Mouse (Mus musculus) stomach, embryonic 16.5 days (tissue): ENCODE measurements around the gene Sema5b. TPM values are rescaled to one million over a fixed set of nuclear protein-coding genes. Genes with fewer than 3 reads are reported as not detected.
A peak's percentile ranks its signal among the peaks of the same experiment; 100 is the strongest.

ENCODE experiments used
- ATAC-seq: fragments of 200-750 bp; cut with Nextera tagmentation; 2 replicates; pipeline ENCODE4 v1.8.0; 2017; ENCODE audit warnings: moderate number of reproducible peaks, moderate TSS enrichment; ENCODE audit not compliant: insufficient read depth, low FRiP score
- H3K27ac ChIP-seq: fragments of 300-500 bp; sonication (generic); 2 replicates; pipeline ENCODE4 v1.5.1; 2014; ENCODE audit warnings: low read length
- H3K27me3 ChIP-seq: fragments of 300-500 bp; sonication (generic); 2 replicates; pipeline ENCODE4 v1.6.1; 2014; ENCODE audit warnings: low read length, control low read depth, mixed read lengths; ENCODE audit not compliant: control insufficient read depth, insufficient read depth
- H3K36me3 ChIP-seq: fragments of 300-500 bp; sonication (generic); 2 replicates; pipeline ENCODE4 v1.6.1; 2014; ENCODE audit warnings: low read length; ENCODE audit not compliant: control insufficient read depth, insufficient read depth
- H3K4me1 ChIP-seq: fragments of 300-500 bp; sonication (generic); 2 replicates; pipeline ENCODE4 v1.6.1; 2014; ENCODE audit warnings: low read length, control low read depth, mixed read lengths; ENCODE audit not compliant: control insufficient read depth, insufficient read depth
- H3K4me2 ChIP-seq: fragments of 300-500 bp; sonication (generic); 2 replicates; pipeline ENCODE4 v1.6.1; 2014; ENCODE audit warnings: low read depth, low read length, mixed read lengths
- H3K4me3 ChIP-seq: fragments of 300-500 bp; sonication (generic); replicated peaks from 2 replicates; pipeline ENCODE4 v1.5.1; 2014; ENCODE audit warnings: mild to moderate bottlenecking, low read length
- H3K9ac ChIP-seq: fragments of 300-500 bp; sonication (generic); 2 replicates; pipeline ENCODE4 v1.6.1; 2014; ENCODE audit warnings: low read length
- H3K9me3 ChIP-seq: fragments of 300-500 bp; sonication (generic); replicated peaks from 2 replicates; pipeline ENCODE4 v1.6.1; 2016; ENCODE audit warnings: low read length, control low read depth; ENCODE audit not compliant: control insufficient read depth
- WGBS: fragments of 180-500 bp; shearing (Covaris S2); extraction: QIAGEN DNeasy Blood & Tissue Kit; methylation state at CpG from one replicate; pipeline ENCODE4 v1.1.7; 2014; 5-methylcytosine and 5-hydroxymethylcytosine counted together
- polyA plus RNA-seq: library from polyadenylated mRNA; unstranded; fragments of >200 nt; fragmentation: Nextera tagmentation; extraction: Ambion mirVana; gene quantifications from 2 replicates; pipeline ENCODE4 v1.2.1, GENCODE M21; 2015

The Sema5b gene
- polyA plus RNA-seq, 1 experiment from 2014 or later: 5.3 TPM

DNA sequence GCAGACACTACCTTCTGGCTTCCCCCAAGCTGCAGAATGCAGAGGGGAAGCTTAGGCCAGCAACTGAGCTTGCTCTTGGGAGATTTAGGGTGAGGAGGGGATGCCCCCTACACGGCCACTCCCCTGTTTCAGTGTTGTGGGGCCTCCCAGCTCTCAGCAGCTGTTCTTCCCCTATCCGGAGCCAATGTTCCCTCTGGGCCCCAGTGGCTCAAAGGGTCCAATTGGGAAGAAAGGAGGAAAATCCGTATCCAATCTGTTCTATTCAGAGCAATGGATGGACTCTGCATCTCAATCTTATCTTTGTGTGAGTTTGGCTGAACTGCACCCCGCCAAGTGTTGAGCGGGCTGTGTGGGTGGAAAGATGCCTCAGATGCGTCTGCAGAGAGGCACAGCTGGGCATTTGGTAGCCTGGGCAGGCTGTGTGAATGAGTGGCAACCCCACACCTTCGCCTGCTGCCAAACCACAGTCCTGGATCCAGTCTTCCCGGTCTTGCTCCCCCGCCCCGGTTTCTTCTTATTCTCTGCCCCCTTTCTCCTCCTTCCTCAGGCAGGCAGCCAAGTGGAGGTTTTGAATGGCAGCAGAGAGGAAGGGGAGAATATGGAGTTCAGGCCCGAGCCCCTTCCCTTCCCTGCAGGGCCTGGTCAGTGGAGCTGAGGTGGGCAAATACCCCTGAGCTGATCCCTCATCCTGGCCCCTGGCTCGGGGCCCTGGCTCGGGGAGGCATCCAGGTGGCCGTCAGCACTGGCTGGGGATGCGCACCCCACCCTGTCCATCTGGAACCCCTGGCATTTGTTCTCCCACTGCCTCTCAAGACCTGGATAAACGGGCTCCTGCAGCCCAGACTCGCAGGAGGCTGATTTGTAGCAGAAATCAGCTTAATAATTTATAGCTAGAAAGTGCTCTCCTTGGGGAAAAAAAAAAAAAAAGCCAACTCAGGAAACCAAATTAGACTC, 73.2 kb downstream of the Sema5b start:
- Histone ChIP-seq H3K36me3 (no peaks in the 10 kb centered on the region), H3K27ac (peak overlapping the region; percentile 39; the same call in 1 of the 2 replicates), H3K4me1 (peaks cover 14% of the 10 kb centered on the region), H3K9ac (peak overlapping the region; percentile 42; the same call in 1 of the 2 replicates), H3K9me3 (no peaks in the 10 kb centered on the region), H3K27me3 (no peaks in the 10 kb centered on the region), H3K4me2 (no peak overlapping the region), H3K4me3 (no peak overlapping the region)
- ATAC-seq: peak; percentile 49; the same call in 1 of the 2 replicates
- WGBS: 31% methylated on average over 17 of the region's 17 CpGs

GRCm38 (mm10) chr16:35617732-35618131, 76.8 kb downstream of the Sema5b start:
- peaks cover 14% of the 10 kb centered on the region for H3K4me1 ChIP-seq
- H3K27ac ChIP-seq: no peak overlapping the region
- no peaks in the 10 kb centered on the region for H3K36me3 ChIP-seq
- WGBS: 78% methylated on average over 4 of the region's 4 CpGs
- ATAC-seq: no peak
- no peaks in the 10 kb centered on the region for H3K9me3 ChIP-seq
- H3K4me3 ChIP-seq: no peak overlapping the region
- H3K27me3 ChIP-seq: no peaks in the 10 kb centered on the region
- no peak overlapping the region for H3K4me2 ChIP-seq
- no peak overlapping the region for H3K9ac ChIP-seq

- 86% methylated on average over 2 of the region's 2 CpGs for WGBS
Measured at GRCm38 (mm10) chr16:35623026-35623425, 82.1 kb downstream of the Sema5b start.

DNA sequence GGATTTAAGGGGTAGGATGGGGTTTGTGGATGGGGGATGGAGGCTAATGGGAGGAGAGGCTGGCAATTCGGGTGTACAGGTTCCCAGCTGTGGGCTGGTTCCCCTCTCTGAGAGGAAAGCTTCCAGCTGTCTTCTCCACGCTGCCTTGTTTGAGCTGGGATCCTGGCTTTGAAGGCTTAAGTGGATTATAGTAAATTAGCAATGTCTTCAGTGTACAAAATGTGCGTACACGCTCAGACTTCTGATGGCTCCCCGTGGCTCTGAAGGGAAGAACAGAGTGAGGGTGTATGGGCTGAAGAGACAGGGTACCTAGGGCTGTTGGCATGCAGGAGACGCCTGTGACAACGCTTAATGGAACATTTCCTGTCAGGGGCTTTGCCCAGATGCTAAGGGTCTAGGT, 83.0 kb downstream of the Sema5b start:
- H3K36me3 ChIP-seq: no peaks in the 10 kb centered on the region
- ATAC-seq: no peak; the same call in 1 of the 2 replicates
- H3K27me3 ChIP-seq: no peaks in the 10 kb centered on the region
- peaks cover 5% of the 10 kb centered on the region; the same call in 1 of the 2 replicates for H3K4me1 ChIP-seq
- H3K9me3 ChIP-seq: no peaks in the 10 kb centered on the region
- H3K4me2 ChIP-seq: no peak overlapping the region
- H3K4me3 ChIP-seq: no peak overlapping the region
- WGBS: 50% methylated on average over 7 of the region's 7 CpGs
- no peak overlapping the region for H3K27ac ChIP-seq
- H3K9ac ChIP-seq: no peak overlapping the region

More at GRCm38 (mm10) chr16:35623026-35623425, 82.1 kb downstream of the Sema5b start:
- no peak overlapping the region for H3K4me3 ChIP-seq
- H3K4me2 ChIP-seq: no peak overlapping the region
- H3K4me1 ChIP-seq: peaks cover 5% of the 10 kb centered on the region; the same call in 1 of the 2 replicates
- H3K27me3 ChIP-seq: no peaks in the 10 kb centered on the region
- no peak overlapping the region for H3K9ac ChIP-seq
- ATAC-seq: no peak
- H3K9me3 ChIP-seq: no peaks in the 10 kb centered on the region
- no peaks in the 10 kb centered on the region for H3K36me3 ChIP-seq
- no peak overlapping the region for H3K27ac ChIP-seq

DNA sequence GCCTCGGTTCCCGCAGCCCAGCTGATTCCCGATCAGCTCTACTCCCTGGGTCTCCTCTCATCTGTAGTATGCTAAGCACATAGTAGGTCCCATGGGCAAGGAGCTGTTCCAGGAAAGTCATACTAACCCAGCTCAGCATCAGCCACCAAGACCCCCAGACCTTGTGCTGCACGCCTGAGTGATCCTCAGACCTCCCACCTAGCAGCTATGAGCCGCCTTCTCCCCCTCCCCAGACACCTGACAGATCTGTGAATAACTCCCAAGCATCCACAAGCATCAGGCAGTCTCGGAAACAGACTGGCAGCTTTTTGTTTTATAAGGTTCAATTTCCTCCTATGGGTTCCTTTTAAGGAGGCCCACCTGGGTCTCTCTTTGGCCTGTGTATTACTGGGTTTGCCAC, 83.9 kb downstream of the Sema5b start:
- Histone ChIP-seq H3K4me3 (no peak overlapping the region), H3K4me2 (no peak overlapping the region), H3K9ac (no peak overlapping the region), H3K27me3 (no peaks in the 10 kb centered on the region), H3K36me3 (no peaks in the 10 kb centered on the region), H3K27ac (no peak overlapping the region), H3K4me1 (peaks cover 5% of the 10 kb centered on the region; the same call in 1 of the 2 replicates), H3K9me3 (no peaks in the 10 kb centered on the region)
- no peak for ATAC-seq
- WGBS: 79% methylated on average over 6 of the region's 6 CpGs

DNA sequence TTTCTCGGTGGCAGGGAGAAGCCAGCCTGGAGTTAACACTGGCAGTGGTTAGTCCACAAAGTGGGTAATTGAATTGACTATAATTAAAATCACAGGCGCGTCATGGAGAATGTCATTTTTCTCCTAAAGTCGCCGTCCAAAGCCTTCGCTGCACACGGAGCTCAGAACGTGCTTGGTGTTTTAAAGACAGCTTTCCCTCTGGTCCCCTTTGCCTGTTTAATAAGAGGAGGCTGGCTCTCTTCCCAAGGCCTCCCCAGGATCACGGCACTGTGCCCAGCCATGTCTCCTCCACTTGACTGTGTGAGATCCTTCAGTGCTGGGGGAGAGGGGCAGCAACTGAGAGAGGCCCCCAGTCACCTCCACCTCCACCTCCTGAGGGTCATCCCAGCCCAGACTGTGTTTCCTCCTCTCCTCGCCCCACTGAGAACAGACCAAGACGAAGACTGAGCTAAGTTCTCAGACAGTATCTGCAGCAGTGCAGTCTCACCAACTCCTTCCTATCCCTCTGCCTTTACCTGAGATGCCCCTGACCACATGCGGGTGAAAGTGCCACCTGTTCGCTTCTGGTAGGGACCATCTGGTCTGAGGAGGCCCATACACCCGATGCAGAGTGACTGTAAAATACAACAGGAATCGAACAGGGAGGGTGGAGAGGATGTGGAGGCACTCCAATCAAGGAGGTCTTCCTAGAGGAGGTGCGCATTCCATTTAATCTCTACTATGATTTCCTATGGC, 84.5 kb downstream of the Sema5b start:
- Histone ChIP-seq H3K4me3 (no peak overlapping the region), H3K27ac (no peak overlapping the region), H3K9ac (no peak overlapping the region), H3K9me3 (no peaks in the 10 kb centered on the region), H3K36me3 (no peaks in the 10 kb centered on the region), H3K4me2 (no peak overlapping the region), H3K27me3 (no peaks in the 10 kb centered on the region), H3K4me1 (peaks cover 6% of the 10 kb centered on the region; the same call in 1 of the 2 replicates)
- 74% methylated on average over 16 of the region's 16 CpGs for WGBS
- ATAC-seq: no peak

DNA sequence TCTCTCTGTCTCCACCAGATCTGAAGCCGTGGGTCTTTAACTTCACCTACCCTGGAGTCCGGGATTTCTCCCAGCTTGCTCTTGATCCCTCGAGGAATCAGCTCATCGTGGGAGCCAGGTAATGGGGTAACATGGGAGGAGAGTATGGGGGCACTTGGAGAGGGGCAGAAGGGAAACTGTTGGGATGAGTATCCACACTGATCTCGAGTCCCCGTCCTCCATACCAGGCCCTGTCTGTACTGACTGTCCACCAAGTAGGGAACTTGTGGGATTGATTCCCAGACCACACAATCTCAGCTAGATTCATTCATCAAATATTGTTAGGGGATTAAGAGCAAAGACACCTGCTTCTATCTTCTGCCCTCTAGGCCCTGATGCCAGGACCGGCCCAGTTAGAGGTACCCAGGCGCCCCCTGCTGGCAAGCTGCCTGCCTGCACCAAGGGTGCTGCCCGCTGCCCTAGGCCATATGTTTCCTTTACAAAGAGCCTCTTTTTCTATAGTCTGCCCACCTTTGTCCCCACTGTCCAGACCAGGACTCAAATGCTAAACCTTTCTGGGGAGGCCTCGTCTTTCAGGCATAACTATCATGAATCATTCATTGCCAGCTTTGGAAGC, 87.2 kb downstream of the Sema5b start:
- Histone ChIP-seq H3K9ac (no peak overlapping the region; the same call in 1 of the 2 replicates), H3K4me3 (no peak overlapping the region), H3K9me3 (no peaks in the 10 kb centered on the region), H3K36me3 (no peaks in the 10 kb centered on the region), H3K4me2 (no peak overlapping the region), H3K27me3 (no peaks in the 10 kb centered on the region), H3K27ac (no peak overlapping the region), H3K4me1 (peaks cover 15% of the 10 kb centered on the region)
- ATAC-seq: no peak
- WGBS: 40% methylated on average over 10 of the region's 10 CpGs

DNA sequence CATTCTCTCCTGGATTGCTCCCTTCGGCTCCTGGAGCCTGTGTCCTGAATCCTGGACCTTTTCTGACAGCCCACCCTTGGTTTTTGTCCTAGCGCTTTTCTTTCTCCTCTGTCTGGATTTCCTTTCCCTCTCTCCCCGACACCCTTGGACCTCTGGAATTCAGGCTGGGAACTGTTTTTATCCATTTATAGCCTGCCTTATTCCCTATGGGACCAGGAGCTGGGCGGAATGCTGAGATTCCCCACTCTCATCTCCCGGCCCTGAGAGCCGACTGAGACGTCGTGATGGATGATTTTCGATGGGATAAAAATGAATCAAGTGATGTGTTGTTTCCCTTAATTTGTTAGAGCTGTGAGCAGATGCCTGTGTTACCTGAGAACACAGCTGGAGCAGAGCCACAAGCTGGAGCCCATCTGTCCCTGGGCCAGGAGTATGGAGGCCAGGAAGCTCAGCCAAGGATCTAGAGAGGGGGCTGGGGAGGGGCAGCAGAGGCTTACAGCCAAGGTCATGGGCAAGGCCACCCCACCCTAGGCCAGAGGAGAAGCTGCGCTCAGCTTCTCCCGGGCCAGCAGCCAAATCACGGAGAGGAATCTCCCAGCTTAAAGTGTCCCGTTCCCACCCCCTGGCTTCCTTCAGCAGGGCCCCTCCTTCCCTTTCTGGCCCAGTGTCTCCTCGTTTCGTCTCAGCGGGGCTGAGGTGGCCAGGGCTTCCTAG, 89.7 kb downstream of the Sema5b start:
- Histone ChIP-seq H3K9ac (no peak overlapping the region), H3K36me3 (no peaks in the 10 kb centered on the region), H3K4me3 (no peak overlapping the region), H3K9me3 (no peaks in the 10 kb centered on the region), H3K27ac (peak overlapping the region; percentile 54), H3K4me2 (0 out of 2 replicates have a peak overlapping the region, but pooled peaks have one; percentile 9), H3K27me3 (no peaks in the 10 kb centered on the region), H3K4me1 (peaks cover 10% of the 10 kb centered on the region)
- 35% methylated on average over 16 of the region's 16 CpGs for WGBS
- ATAC-seq: peak; percentile 82
